Mouse (Mus musculus) cerebral cortex, adult 2 months (tissue): Measurements from ENCODE around the gene Carmil1.

Experiments used
- WGBS: fragments of 180-500 bp; shearing (Covaris S2); methylation state at CpG from one replicate; pipeline ENCODE4 v1.1.7; 2018; 5-methylcytosine and 5-hydroxymethylcytosine counted together

The Carmil1 gene

GRCm38 (mm10) chr13:24154281-24155061 lies 126.1 kb downstream of the Carmil1 start:
- 66% methylated on average over 10 of the region's 10 CpGs for WGBS

- 47% methylated on average over 7 of the region's 7 CpGs for WGBS
Observed at GRCm38 (mm10) chr13:24152610-24153009, 128.0 kb downstream of the Carmil1 start.

GRCm38 (mm10) chr13:24151335-24151734 lies 129.3 kb downstream of the Carmil1 start:
- 82% methylated on average over 6 of the region's 6 CpGs for WGBS

GRCm38 (mm10) chr13:24148549-24148948 lies 132.0 kb downstream of the Carmil1 start:
- 71% methylated on average over 1 of the region's 1 CpGs for WGBS

GRCm38 (mm10) chr13:24147006-24147405 lies 133.6 kb downstream of the Carmil1 start:
- WGBS: 56% methylated on average over 3 of the region's 3 CpGs

- WGBS: 84% methylated on average over 5 of the region's 5 CpGs
Observed at GRCm38 (mm10) chr13:24146541-24146940, 134.1 kb downstream of the Carmil1 start.

- 67% methylated on average over 4 of the region's 4 CpGs for WGBS
Observed at GRCm38 (mm10) chr13:24144858-24145257, 135.7 kb downstream of the Carmil1 start.

GRCm38 (mm10) chr13:24144141-24144540 lies 136.5 kb downstream of the Carmil1 start:
- WGBS: 58% methylated on average over 2 of the region's 2 CpGs

GRCm38 (mm10) chr13:24136836-24137235 lies 143.8 kb downstream of the Carmil1 start:
- WGBS: 96% methylated on average over 5 of the region's 5 CpGs

GRCm38 (mm10) chr13:24135282-24136230 lies 145.0 kb downstream of the Carmil1 start:
- WGBS: 39% methylated on average over 21 of the region's 21 CpGs

GRCm38 (mm10) chr13:24132866-24133265 lies 147.7 kb downstream of the Carmil1 start:
- 91% methylated on average over 3 of the region's 3 CpGs for WGBS

GRCm38 (mm10) chr13:24131319-24131718 lies 149.3 kb downstream of the Carmil1 start:
- 97% methylated on average over 5 of the region's 5 CpGs for whole genome bisulfite sequencing

GRCm38 (mm10) chr13:24130741-24131140 lies 149.9 kb downstream of the Carmil1 start:
- WGBS: 98% methylated on average over 2 of the region's 2 CpGs

GRCm38 (mm10) chr13:24128731-24129130 lies 151.9 kb downstream of the Carmil1 start:
- WGBS: 97% methylated on average over 1 of the region's 1 CpGs

- 85% methylated on average over 6 of the region's 6 CpGs for WGBS
Observed at GRCm38 (mm10) chr13:24125865-24126264, 154.7 kb downstream of the Carmil1 start.

GRCm38 (mm10) chr13:24117181-24117812 lies 163.3 kb downstream of the Carmil1 start:
- 52% methylated on average over 7 of the region's 7 CpGs for WGBS

- WGBS: 77% methylated on average over 9 of the region's 9 CpGs
Observed at GRCm38 (mm10) chr13:24112689-24113348, 167.8 kb downstream of the Carmil1 start.

GRCm38 (mm10) chr13:24110329-24110728 lies 170.3 kb downstream of the Carmil1 start:
- WGBS: 79% methylated on average over 7 of the region's 7 CpGs

- 39% methylated on average over 7 of the region's 7 CpGs for WGBS
Observed at GRCm38 (mm10) chr13:24108282-24108681, 172.3 kb downstream of the Carmil1 start.

- 92% methylated on average over 3 of the region's 3 CpGs for WGBS
Observed at GRCm38 (mm10) chr13:24107058-24107457, 173.5 kb downstream of the Carmil1 start.

- WGBS: 94% methylated on average over 5 of the region's 5 CpGs
Observed at GRCm38 (mm10) chr13:24105838-24106237, 174.8 kb downstream of the Carmil1 start.

- 71% methylated on average over 1 of the region's 1 CpGs for WGBS
Observed at GRCm38 (mm10) chr13:24105340-24105669, 175.3 kb downstream of the Carmil1 start.
